Mouse (Mus musculus) regulatory T cell (primary cell): ENCODE measurements around the gene Sfswap.

Experiments used
- in situ Hi-C: fragments of 300-600 bp; cut with MboI, MseI; formaldehyde crosslinking; loops from one replicate; pipeline ENCODE4 v1.15.1; 2025; ENCODE audit warnings: high pct_unique_total_duplicates

The Sfswap gene

DNA sequence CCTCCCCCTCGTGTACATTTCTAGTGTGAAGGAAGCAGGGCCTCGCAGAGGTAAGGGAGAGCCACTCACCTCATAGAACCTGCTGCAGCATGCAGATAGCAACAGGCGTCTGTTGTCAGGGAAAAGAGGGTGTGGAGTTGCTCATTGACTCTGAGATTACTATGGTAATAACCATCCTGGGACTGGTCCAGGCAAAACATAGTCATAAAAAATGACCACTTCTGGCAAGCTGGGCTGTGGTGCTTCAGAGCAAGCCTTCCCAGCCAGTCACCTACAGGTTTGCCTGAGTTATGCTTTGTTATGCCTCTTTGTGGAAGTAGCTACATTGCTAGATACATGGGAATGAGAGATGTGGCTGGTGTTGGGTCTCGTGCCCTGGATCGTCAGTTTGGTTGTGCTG, 26.1 kb downstream of the Sfswap start:
- in situ Hi-C loops = no loop called here

- in situ Hi-C loops = no loop called here
Observed at GRCm38 (mm10) chr5:129529571-129529970, 28.6 kb downstream of the Sfswap start.

GRCm38 (mm10) chr5:129533731-129534130, 32.7 kb downstream of the Sfswap start:
- in situ Hi-C loops = no loop called here

DNA sequence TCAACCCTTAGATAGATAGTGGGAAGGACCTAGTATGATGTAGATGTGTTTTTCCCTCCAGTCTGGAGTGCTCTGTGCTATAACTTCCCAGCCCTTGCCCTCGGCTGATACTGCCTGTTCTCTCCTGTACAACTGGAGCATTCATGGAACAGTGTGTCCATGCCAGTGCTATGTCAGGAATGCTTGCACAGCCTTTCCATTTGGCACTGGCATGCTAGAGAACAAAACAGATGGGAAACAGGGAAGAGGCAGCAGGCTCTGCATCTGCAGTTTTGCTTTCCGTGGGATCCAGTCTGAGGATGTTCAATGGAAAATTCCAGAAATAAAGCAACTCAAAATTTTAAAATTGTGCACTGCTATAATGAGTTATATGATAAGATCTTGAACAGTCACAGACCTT, 33.5 kb downstream of the Sfswap start:
- in situ Hi-C loops = no loop called here

DNA sequence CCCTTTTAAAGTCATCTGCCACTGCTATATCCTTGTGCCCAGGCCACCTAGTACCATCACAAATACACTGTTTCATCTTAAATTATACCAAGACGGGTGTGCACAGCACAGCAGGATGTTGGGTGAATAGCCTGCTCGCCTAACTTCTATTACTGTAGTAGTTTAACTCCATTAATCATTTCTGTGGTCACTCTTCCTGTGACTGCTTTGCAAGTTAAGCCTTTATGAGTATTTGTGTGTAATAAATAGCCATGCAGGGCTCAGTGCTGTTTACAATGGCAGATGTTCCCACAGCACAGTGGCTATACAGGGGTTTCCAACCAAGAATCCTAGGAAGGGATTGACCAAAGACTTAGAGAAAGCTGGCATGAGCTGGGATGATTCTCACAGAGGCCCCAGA, 34.0 kb downstream of the Sfswap start:
- in situ Hi-C loops = no loop called here

DNA sequence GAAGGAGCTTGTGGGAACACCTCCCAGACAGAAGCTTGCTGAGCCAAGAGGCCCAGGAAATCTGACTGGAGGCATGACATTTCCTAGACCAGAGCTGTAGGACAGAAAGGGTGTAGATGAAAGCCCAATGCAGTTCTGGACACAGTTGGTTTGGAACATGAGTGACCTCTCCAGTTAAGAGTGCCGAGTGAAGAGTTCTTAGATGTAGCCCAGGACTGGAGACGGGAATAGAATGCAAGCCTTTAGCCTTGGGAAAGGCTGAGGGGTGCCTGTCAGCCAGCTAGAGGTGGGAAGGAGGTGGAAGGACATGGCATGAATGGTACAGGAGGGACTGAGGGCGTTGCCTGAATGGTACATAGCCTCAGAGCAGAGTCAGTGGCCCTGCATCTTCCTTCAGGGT, 34.4 kb downstream of the Sfswap start:
- in situ Hi-C loops = no loop called here

DNA sequence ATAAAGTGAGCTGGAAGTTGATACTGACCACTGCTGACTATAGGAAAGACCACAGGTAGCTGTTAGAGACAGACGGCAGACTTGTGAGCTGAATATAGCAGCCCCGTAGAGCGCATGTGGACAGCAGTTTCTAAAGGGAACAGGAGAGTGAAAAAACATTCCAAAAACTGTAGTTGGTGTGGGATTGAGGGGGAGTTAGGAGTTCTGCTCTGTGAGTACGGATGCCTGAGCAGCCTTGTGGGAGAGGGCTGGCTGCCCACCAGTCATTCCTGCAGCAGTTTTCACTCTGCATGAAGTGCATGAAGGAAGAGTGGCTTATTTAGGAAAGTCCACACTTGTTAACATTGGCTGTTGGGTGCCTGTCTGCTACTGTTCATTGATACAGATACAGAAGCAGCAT, 37.8 kb downstream of the Sfswap start:
- in situ Hi-C loops = no loop called here

- in situ Hi-C loops = no loop called here
Observed at GRCm38 (mm10) chr5:129542236-129542635, 41.2 kb downstream of the Sfswap start.

DNA sequence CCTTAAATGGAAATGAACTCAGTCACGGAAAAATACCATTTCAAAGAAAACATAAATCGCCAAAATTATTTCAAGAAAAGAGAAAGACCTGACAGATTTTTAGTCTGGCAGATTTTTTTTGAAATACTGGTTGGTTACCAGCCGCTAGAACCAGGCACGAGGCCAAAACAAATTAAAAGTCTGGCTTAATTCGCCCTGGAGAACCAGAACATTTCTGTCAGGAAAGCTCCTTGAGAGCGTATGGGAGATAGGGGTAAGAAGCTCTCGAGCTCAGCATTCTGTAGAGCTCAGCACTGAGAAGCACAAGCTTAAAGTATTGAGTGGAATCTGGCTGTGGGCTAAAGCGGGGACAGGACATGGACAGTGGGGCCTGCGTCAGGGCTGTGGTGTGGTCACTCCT, 44.8 kb downstream of the Sfswap start:
- in situ Hi-C loops = no loop called here

- in situ Hi-C loops = no loop called here
Observed at GRCm38 (mm10) chr5:129549716-129550115, 48.7 kb downstream of the Sfswap start.

GRCm38 (mm10) chr5:129550790-129551189, 49.8 kb downstream of the Sfswap start:
- in situ Hi-C loops = no loop called here

- in situ Hi-C loops = no loop called here
Observed at GRCm38 (mm10) chr5:129551991-129552390, 51.0 kb downstream of the Sfswap start.

DNA sequence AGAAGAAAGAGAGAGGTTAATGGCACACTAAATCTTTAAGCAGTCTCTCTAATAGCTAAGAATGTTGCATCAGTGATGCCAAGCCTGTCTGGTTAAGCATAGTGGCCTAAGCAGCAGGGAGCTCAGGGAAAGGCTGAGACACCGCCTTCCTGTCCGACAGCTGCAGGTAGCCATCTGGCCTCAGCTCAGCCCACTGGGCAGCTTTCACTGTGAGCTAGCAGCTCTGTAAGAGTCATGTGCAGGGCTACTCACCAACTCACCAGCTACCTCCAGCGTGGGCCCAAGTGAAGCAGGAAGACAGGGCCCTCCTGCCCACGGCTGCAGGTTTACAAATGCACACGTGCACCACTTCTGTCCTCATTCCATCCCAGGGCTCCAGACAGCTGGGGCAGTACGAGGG, 52.6 kb downstream of the Sfswap start:
- in situ Hi-C loops = no loop called here

- in situ Hi-C loops = no loop called here
Observed at GRCm38 (mm10) chr5:129558591-129558990, 57.6 kb downstream of the Sfswap start.

DNA sequence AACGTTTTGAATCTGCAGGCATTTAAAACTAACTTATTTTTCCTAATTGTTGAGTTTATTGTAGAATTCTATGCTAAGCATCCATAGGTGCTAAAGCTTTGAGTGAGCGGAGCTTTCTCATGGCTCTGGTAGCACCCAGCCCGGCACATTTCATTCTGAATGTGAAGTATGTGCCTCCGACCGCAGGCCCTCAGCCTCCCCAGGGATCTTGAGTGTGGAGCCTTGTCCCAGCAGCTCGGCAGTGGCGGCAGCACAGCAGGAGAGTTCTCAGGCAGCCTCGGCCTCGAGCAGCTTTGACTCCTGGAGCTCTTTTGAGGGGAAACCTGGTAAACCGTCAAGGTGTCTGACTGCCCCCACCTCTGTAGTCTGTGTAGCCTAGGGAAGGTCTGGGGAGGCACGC, 58.3 kb downstream of the Sfswap start:
- in situ Hi-C loops = no loop called here

DNA sequence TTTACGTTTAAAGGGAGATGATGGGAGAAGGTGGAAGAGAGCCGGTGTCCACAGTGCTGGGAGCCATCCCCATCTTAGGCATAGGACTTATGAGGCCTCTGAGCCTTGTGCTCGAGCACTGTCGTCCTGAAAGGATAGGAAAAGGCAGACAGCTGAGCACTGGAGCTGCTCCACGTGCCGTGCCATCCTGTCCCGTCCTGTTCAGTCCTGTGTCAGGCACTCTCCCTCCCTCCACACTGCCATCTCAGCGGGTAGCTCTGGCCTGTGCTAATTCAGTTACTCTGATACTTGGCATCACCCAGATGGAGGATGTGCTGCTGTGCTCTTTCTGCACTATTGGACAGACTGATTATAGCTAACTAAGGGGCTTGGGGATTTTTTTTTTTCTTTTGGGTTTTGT, 61.3 kb downstream of the Sfswap start:
- in situ Hi-C loops = no loop called here

- in situ Hi-C loops = no loop called here
Observed at GRCm38 (mm10) chr5:129568596-129568995, 67.6 kb downstream of the Sfswap start.

DNA sequence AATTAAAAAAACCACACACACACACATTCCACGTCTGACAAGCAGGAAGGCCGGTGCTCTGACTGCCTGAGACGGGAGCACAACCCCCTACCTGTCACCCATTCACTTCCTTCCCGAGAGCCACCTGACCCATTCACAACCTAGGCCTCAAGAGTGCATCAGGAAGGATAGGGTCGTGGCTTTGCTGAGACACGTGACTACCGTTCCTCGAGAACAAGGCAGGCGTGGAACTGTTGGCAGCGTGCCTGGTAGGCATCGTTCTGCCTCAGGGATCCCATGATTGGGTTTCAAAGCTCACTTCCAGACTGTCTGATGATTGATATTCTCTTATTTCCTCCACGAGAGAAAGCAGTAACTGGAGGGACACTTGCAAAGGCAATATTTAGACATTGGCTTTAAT, 77.2 kb downstream of the Sfswap start:
- in situ Hi-C loops = no loop called here

- in situ Hi-C loops = no loop called here
Observed at GRCm38 (mm10) chr5:129580046-129580445, 79.0 kb downstream of the Sfswap start.

- in situ Hi-C loops = no loop called here
Observed at GRCm38 (mm10) chr5:129580572-129580971, 79.6 kb downstream of the Sfswap start.

DNA sequence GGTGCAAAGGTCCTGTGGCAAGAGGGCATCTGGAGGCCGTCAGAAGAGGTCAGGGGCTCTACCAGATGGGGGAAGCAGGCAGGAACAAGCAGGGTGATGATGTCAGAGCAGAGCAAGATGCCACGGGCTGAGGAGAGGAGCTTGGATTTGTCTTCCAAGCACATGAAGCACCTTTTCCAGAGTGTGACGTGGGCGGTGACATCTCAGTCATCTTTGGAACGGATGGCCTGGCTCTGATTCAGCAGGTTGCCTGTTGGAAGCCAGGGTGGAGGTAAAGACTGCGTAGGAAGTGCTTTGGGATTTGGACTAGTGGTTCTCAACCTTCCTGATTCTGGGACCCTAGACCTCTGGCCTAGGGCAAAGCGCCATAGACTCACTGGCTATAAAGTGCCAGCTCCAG, 80.0 kb downstream of the Sfswap start:
- in situ Hi-C loops = no loop called here

- in situ Hi-C loops = no loop called here
Observed at GRCm38 (mm10) chr5:129583331-129583730, 82.3 kb downstream of the Sfswap start.

DNA sequence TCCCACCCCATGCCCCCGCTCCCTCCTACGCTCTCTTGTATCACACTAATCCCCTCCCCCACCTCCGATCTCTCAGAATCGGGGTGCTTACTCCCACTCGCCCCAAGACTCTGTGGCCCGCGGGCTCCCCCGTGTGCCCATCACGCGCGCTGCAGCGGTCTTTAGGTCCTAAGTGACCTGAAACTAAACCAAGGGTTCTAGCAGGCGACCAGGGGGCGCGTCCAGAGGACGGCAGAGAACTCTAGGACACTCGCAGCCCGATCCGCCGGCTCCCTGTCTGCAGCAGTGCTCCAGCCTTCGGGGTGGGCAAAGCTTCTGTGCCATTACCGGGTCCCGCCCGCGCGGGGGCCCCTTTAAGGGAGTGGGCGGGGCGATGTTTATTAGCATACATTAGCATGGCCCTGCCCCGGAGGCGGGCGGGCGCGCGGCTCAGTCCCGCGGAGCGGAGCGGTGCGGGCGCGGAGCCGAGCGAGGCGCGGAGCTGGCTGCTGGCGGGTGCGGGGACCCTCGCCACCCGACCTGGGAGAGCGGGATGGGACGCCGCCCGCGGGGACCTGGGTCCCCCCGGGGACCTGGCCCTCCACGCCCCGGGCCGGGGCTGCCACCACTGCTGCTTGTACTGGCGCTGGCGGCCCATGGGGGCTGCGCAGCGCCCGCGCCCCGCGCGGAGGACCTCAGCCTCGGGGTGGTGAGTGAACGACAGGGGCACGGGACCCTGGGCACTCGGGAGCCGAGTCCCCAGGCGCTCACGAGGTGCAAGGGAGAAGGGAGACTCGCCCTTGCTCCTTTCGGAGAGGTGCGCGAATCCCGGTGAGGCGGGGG, 83.0 kb downstream of the Sfswap start, which contains the start of gene Mmp17:
Mmp17 (plus strand) TSS at position 409 of the 822 bp plus-strand sequence.
- in situ Hi-C loops = no loop called here
